Mouse (Mus musculus) CH12.LX (cell line): Measurements from ENCODE around the gene Msmp.

Source experiments
- CHD2 ChIP-seq: IDR thresholded peaks from 2 replicates; pipeline ENCODE4 v1.6.1; 2011; ENCODE audit warnings: low read length, improper control_type of control experiment
- CTCF ChIP-seq, 2 experiments: IDR thresholded peaks in 1 of 2; conservative IDR thresholded peaks in 1 of 2; 2 replicates each; pipeline ENCODE4 v1.5.1; 2011 to 2012; ENCODE audit warnings: low read depth in 2 of 2, low read length in 2 of 2, improper control_type of control experiment in 1 of 2, inconsistent platforms in 1 of 2, mild to moderate bottlenecking in 1 of 2, moderate library complexity in 1 of 2
- E2F4 ChIP-seq: IDR thresholded peaks from 2 replicates; pipeline ENCODE4 v1.6.1; 2011; ENCODE audit warnings: low read depth, low read length, improper control_type of control experiment; ENCODE audit not compliant: insufficient replicate concordance
- EP300 ChIP-seq: IDR thresholded peaks from 2 replicates; pipeline ENCODE4 v1.6.1; 2011; ENCODE audit warnings: low read length, improper control_type of control experiment
- ETS1 ChIP-seq: conservative IDR thresholded peaks from 2 replicates; pipeline ENCODE4 v1.6.1; 2012; ENCODE audit warnings: low read depth, mild to moderate bottlenecking, inconsistent platforms, low read length, improper control_type of control experiment, moderate library complexity
- KAT2A ChIP-seq: IDR thresholded peaks from 2 replicates; pipeline ENCODE4 v1.6.1; 2012; ENCODE audit warnings: low read length, improper control_type of control experiment, inconsistent platforms; ENCODE audit not compliant: insufficient replicate concordance
- POLR2A ChIP-seq: IDR thresholded peaks from 2 replicates; pipeline ENCODE4 v1.6.1; 2011; ENCODE audit warnings: low read depth, mild to moderate bottlenecking, improper control_type of control experiment, low read length
- RAD21 ChIP-seq: IDR thresholded peaks from 2 replicates; pipeline ENCODE4 v1.6.1; 2011; ENCODE audit warnings: low read depth, mild to moderate bottlenecking, low read length, improper control_type of control experiment, moderate library complexity
- SMC3 ChIP-seq: IDR thresholded peaks from 2 replicates; pipeline ENCODE4 v1.6.1; 2011; ENCODE audit warnings: low read depth, low read length, improper control_type of control experiment
- TBP ChIP-seq: conservative IDR thresholded peaks from 2 replicates; pipeline ENCODE4 v1.6.1; 2011; ENCODE audit warnings: low read depth, low read length, improper control_type of control experiment
- USF1 ChIP-seq: IDR thresholded peaks from 2 replicates; pipeline ENCODE4 v1.6.1; 2014; ENCODE audit warnings: low read depth, mild to moderate bottlenecking, inconsistent platforms, low read length, improper control_type of control experiment
- ZC3H11A ChIP-seq: IDR thresholded peaks from 2 replicates; pipeline ENCODE4 v1.6.1; 2012; ENCODE audit warnings: low read depth, mild to moderate bottlenecking, inconsistent platforms, low read length, improper control_type of control experiment
- ZMIZ1 ChIP-seq: IDR thresholded peaks from 2 replicates; pipeline ENCODE4 v1.6.1; 2012; ENCODE audit warnings: low read depth, mild to moderate bottlenecking, inconsistent platforms, low read length, improper control_type of control experiment
- ZNF384 ChIP-seq: IDR thresholded peaks from 2 replicates; pipeline ENCODE4 v1.6.1; 2012; ENCODE audit warnings: low read depth, low read length, improper control_type of control experiment, inconsistent platforms

DNA sequence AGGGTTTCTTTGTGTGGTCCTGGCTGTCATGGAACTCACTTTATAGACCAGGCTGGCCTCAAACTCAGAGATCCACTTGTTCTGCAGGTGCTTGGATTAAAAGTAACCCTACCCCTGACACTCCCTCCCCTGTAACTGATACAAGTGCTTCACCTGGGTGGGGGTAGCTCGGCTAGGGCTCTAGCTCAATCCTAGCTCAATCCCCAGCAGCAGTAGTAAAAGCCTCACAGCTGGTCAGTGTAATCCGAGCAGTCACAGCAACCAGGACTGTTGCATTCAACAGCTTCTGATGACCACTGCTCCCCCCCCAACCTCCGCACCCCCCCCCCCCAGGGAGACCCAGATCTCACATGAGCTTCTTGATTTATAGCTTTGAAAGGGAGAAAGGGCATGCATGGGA lies 42.2 kb downstream of the Msmp start:
- TF ChIP-seq ZC3H11A (no peak), CTCF (conservative IDR thresholded peaks at IDR 0.05 in 1 of 2, IDR thresholded peaks at IDR 0.05 in 1 of 2; ENCODE audit: low read depth in 2 of 2, low read length in 2 of 2) (no peak), ZNF384 (no peak), POLR2A (no peak), RAD21 (no peak), KAT2A (no peak), USF1 (no peak), CHD2 (no peak), EP300 (no peak), TBP (no peak), SMC3 (no peak), E2F4 (no peak), ETS1 (no peak), ZMIZ1 (no peak)
